Mouse (Mus musculus): ENCODE data around the gene Zcwpw1. TPM values are rescaled to one million over a fixed set of nuclear protein-coding genes. Genes with fewer than 3 reads are reported as not detected.
A peak's percentile ranks its signal among the peaks of the same experiment; 100 is the strongest.

The Zcwpw1 gene
- polyA plus RNA-seq, 1 experiment from 2014 or later = 2.4 TPM

DNA sequence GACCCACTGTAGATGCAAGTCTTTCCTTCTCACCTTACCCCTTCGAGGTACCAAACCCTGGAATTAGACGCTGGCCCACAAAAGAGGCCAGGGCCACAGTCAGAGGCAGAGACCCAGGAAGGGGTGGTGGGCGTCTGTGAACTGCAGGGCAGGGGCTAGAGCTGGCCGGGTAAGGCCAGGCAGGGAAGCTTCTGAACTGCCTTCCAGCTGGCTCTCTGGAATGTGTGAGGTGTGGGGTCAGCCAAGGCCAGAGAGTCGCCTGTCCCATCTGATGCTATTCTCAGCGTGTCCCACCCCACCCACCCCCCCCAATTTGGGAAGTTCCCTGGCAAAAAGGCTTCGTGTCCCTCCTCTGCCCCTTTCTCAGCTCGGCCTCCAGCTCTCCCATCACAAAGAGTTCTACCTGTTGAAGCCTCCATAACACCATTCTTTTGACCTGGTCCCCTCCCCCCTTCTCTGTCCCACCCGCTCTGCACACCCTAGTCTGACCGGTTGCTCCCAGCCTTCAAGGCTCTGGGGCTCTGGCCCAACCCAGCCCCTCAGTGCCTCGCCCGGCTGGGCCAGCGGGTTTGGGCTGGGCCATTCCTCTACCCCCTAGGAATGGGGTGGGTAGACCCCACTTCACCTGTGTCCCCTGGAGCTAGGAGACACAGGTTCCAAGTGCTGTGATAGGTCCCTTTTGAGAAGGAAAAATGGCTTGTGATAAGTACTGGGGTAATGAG, 34.3 kb upstream of the Zcwpw1 start:
- DNase-seq (ENCODE audit: low spot score) (peak; percentile 12), ATAC-seq (peak; percentile 12; the same call in 1 of the 2 replicates)
- peaks cover 12% of the 10 kb centered on the region; the same call in 1 of the 2 replicates for H3K36me3 ChIP-seq (ENCODE audit: insufficient read depth, low read length)
- H3K9me3 ChIP-seq (ENCODE audit: low read length) = no peaks in the 10 kb centered on the region
- H3K9ac ChIP-seq (replicated peaks; ENCODE audit: low read depth) = no peak overlapping the region
- H3K4me3 ChIP-seq (ENCODE audit: low read depth, low read length) = no peak overlapping the region
- H3K4me1 ChIP-seq (ENCODE audit: insufficient read depth, low read depth, low read length) = peaks cover 12% of the 10 kb centered on the region
- no peak overlapping the region for H3K4me2 ChIP-seq (replicated peaks; ENCODE audit: low read depth, low read length)
- WGBS = 60% methylated on average over 10 of the region's 13 CpGs
- 0 out of 2 replicates have a peak overlapping the region, but pooled peaks have one; percentile 14 for H3K27ac ChIP-seq (ENCODE audit: low read length)
- no peaks in the 10 kb centered on the region for H3K27me3 ChIP-seq (replicated peaks; ENCODE audit: insufficient read depth, low read length)
- TF ChIP-seq EP300 (IDR thresholded peaks at IDR 0.05) (no peak), CTCF (IDR thresholded peaks at IDR 0.05) (no peak)

DNA sequence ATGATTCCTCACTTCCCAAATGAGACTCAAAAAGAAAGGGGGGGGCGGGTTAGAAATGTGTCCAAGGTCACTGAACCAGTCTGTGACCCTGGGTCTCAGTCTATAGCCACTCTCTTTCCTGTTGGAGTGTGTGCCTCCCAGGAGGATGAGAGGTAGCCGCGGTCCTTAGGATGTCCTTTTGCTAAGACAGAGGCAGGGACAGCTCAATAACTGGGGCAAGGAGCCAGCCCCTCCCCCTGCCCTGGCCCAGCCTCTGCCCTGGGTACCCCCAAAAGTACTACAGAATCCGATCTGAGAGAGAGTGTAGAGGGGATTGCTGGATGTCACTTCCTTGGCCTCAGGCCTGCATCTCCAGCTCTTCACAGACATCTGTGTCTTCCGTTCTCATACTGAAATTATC, 32.2 kb upstream of the Zcwpw1 start:
- no peak for TF ChIP-seq EP300 (IDR thresholded peaks at IDR 0.05)
- TF ChIP-seq CTCF (IDR thresholded peaks at IDR 0.05) = no peak
- DNase-seq (ENCODE audit: low spot score) (no peak), ATAC-seq (no peak)
- no peaks in the 10 kb centered on the region for H3K9me3 ChIP-seq (ENCODE audit: low read length)
- H3K4me1 ChIP-seq (ENCODE audit: insufficient read depth, low read depth, low read length) = peaks cover 9% of the 10 kb centered on the region
- H3K4me3 ChIP-seq (ENCODE audit: low read depth, low read length) = no peak overlapping the region
- H3K9ac ChIP-seq (replicated peaks; ENCODE audit: low read depth) = no peak overlapping the region
- peaks cover 16% of the 10 kb centered on the region; the same call in 1 of the 2 replicates for H3K36me3 ChIP-seq (ENCODE audit: insufficient read depth, low read length)
- no peaks in the 10 kb centered on the region for H3K27me3 ChIP-seq (replicated peaks; ENCODE audit: insufficient read depth, low read length)
- no peak overlapping the region for H3K4me2 ChIP-seq (replicated peaks; ENCODE audit: low read depth, low read length)
- H3K27ac ChIP-seq (ENCODE audit: low read length) = peak overlapping the region; percentile 1; the same call in 1 of the 2 replicates
- 81% methylated on average over 5 of the region's 5 CpGs for WGBS

DNA sequence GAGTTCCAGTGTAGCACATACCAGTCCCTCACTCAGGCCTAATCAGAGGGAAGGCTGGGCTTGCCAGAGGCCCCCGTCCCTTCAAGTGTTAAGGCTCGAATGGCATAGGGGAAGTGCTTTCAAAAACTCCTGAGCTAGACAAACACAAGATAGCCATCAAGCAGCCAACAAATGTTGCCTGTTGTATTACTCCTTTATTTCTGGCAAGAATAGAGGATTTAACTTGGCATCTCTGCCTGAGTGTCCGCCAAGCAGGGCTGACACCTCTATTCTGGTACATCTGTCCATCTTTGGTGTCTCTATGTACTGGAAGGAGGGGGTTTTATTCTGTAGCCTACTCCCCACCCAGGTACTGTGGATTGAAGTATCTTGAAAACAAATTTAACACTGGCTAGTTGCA, 31.5 kb upstream of the Zcwpw1 start:
- DNase-seq (ENCODE audit: low spot score) (peak; percentile 57), ATAC-seq (peak; percentile 18; the same call in 1 of the 2 replicates)
- Histone ChIP-seq H3K27ac (ENCODE audit: low read length) (no peak overlapping the region), H3K4me3 (ENCODE audit: low read depth, low read length) (no peak overlapping the region), H3K36me3 (ENCODE audit: insufficient read depth, low read length) (peaks cover 16% of the 10 kb centered on the region; the same call in 1 of the 2 replicates), H3K4me1 (ENCODE audit: insufficient read depth, low read depth, low read length) (peaks cover 9% of the 10 kb centered on the region), H3K9me3 (ENCODE audit: low read length) (no peaks in the 10 kb centered on the region), H3K4me2 (replicated peaks; ENCODE audit: low read depth, low read length) (no peak overlapping the region), H3K9ac (replicated peaks; ENCODE audit: low read depth) (no peak overlapping the region), H3K27me3 (replicated peaks; ENCODE audit: insufficient read depth, low read length) (no peaks in the 10 kb centered on the region)
- WGBS = 46% methylated on average over 3 of the region's 3 CpGs
- TF ChIP-seq EP300 (IDR thresholded peaks at IDR 0.05) = no peak
- TF ChIP-seq CTCF (IDR thresholded peaks at IDR 0.05) = no peak

DNA sequence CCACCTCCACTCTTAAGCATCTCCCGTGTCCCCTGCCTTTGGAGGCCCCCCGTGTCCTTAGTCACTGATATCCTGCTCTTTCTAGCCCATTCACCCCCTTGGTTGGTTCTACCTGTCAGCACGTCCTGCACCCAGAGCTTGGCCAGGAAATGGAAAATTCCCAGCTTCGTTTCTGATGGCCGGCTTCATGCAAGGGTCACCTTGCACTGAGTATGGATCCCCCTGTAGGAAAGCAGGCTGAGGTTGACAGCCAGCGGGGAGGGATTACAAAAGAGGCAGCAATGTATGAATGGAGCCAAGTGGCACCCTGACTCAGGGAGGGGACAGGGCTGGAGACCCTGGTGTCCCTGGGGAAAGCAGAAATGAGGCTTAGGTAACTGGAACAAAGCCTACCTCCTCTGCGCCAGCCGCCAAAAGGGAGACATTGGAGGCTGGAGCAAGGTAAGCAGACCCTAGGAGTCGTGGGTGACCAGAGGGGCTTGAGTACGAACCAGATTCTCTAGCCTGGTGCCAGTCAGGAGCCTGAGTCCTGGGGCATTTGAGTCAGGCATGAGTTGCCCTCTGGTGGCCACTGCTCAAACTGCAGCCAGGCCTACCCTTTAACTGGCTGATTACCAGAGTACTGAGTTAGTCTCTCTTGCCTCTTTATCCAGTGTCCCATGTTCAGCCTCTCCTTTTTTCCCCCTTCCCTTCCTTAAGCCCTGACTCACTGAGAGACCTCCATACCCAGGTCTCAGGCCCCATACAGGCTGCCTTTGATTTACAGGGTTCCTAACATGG, 30.5 kb upstream of the Zcwpw1 start:
- no peak for TF ChIP-seq EP300 (IDR thresholded peaks at IDR 0.05)
- TF ChIP-seq CTCF (IDR thresholded peaks at IDR 0.05) = peak; percentile 97
- no peak overlapping the region for H3K9ac ChIP-seq (replicated peaks; ENCODE audit: low read depth)
- no peaks in the 10 kb centered on the region for H3K9me3 ChIP-seq (ENCODE audit: low read length)
- H3K4me3 ChIP-seq (ENCODE audit: low read depth, low read length) = no peak overlapping the region
- WGBS = 48% methylated on average over 10 of the region's 10 CpGs
- peaks cover 9% of the 10 kb centered on the region for H3K4me1 ChIP-seq (ENCODE audit: insufficient read depth, low read depth, low read length)
- no peak overlapping the region for H3K4me2 ChIP-seq (replicated peaks; ENCODE audit: low read depth, low read length)
- H3K27me3 ChIP-seq (replicated peaks; ENCODE audit: insufficient read depth, low read length) = no peaks in the 10 kb centered on the region
- ATAC-seq (peak; percentile 46), DNase-seq (ENCODE audit: low spot score) (peak; percentile 84)
- no peak overlapping the region for H3K27ac ChIP-seq (ENCODE audit: low read length)
- H3K36me3 ChIP-seq (ENCODE audit: insufficient read depth, low read length) = peaks cover 8% of the 10 kb centered on the region; the same call in 1 of the 2 replicates

DNA sequence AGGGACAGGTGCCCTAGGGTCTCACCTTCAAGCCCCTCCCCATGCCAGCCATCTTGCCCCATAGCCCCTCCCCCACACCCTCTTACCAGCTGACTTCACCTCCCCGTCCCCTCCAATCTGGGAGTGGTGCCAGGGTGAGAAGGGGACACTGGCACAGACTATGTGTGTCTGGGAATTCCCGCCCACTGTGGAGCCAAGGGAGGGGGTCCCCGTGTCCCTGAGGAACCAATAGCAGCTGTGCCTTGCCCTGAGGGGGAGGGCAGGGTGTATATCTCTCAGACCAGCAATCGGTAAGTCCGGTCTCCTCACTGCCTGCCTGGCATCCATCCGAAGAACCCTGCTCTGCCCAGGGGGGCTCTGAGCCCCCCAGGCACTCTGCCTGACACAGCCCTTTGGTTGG, 29.7 kb upstream of the Zcwpw1 start:
- Histone ChIP-seq H3K27ac (ENCODE audit: low read length) (no peak overlapping the region), H3K9ac (replicated peaks; ENCODE audit: low read depth) (no peak overlapping the region; the same call in 1 of the 2 replicates), H3K36me3 (ENCODE audit: insufficient read depth, low read length) (0 out of 2 replicates have a peak, but pooled peaks cover 3% of the 10 kb centered on the region), H3K4me2 (replicated peaks; ENCODE audit: low read depth, low read length) (no peak overlapping the region), H3K9me3 (ENCODE audit: low read length) (no peaks in the 10 kb centered on the region), H3K27me3 (replicated peaks; ENCODE audit: insufficient read depth, low read length) (no peaks in the 10 kb centered on the region), H3K4me3 (ENCODE audit: low read depth, low read length) (no peak overlapping the region), H3K4me1 (ENCODE audit: insufficient read depth, low read depth, low read length) (peaks cover 7% of the 10 kb centered on the region)
- WGBS = 41% methylated on average over 6 of the region's 6 CpGs
- TF ChIP-seq EP300 (IDR thresholded peaks at IDR 0.05) = no peak
- no peak for TF ChIP-seq CTCF (IDR thresholded peaks at IDR 0.05)
- DNase-seq (ENCODE audit: low spot score) (no peak), ATAC-seq (no peak)

DNA sequence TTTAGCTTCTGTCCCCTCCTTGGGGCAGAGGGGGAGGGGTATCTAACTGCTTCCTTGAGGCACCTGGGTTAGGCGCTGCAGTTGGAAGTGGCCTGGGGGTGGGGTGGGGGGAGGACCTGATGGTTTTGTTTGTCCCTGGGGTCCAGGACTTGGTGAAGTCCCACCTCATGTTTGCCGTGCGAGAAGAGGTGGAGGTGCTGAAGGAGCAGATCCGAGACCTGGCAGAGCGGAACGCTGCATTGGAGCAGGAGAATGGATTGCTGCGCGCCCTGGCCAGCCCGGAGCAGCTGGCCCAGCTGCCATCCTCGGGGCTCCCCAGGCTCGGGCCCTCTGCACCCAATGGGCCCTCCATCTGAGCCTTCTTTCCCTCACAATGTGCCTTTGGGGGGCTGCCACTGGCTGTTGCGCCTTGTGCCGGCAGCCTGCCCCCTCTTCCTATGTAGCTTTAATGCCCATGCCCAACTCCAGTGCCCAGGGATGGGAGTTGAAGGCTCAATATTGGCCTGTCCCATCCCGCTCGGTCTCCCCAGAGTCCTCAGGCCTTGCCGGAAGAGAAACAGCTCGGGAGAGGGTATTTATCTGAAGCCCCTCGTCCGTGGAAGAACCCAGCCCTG, 28.6 kb upstream of the Zcwpw1 start:
- Histone ChIP-seq H3K9ac (replicated peaks; ENCODE audit: low read depth) (no peak overlapping the region), H3K36me3 (ENCODE audit: insufficient read depth, low read length) (0 out of 2 replicates have a peak, but pooled peaks cover 3% of the 10 kb centered on the region), H3K4me1 (ENCODE audit: insufficient read depth, low read depth, low read length) (peaks cover 5% of the 10 kb centered on the region), H3K27ac (ENCODE audit: low read length) (peak overlapping the region; percentile 32; the same call in 1 of the 2 replicates), H3K4me2 (replicated peaks; ENCODE audit: low read depth, low read length) (no peak overlapping the region), H3K9me3 (ENCODE audit: low read length) (no peaks in the 10 kb centered on the region), H3K27me3 (replicated peaks; ENCODE audit: insufficient read depth, low read length) (no peaks in the 10 kb centered on the region), H3K4me3 (ENCODE audit: low read depth, low read length) (no peak overlapping the region)
- TF ChIP-seq EP300 (IDR thresholded peaks at IDR 0.05) = no peak
- no peak for TF ChIP-seq CTCF (IDR thresholded peaks at IDR 0.05)
- DNase-seq (ENCODE audit: low spot score) (no peak), ATAC-seq (no peak)
- WGBS = 86% methylated on average over 19 of the region's 19 CpGs

All from lung, postnatal 0 days (tissue).